Mouse (Mus musculus) CH12.LX (cell line): ENCODE measurements around the gene Actr1a.

Source experiments
- CTCF ChIP-seq, 2 experiments: IDR thresholded peaks in 1 of 2; conservative IDR thresholded peaks in 1 of 2; 2 replicates each; pipeline ENCODE4 v1.5.1; 2011 to 2012; ENCODE audit warnings: low read depth in 2 of 2, low read length in 2 of 2, improper control_type of control experiment in 1 of 2, inconsistent platforms in 1 of 2, mild to moderate bottlenecking in 1 of 2, moderate library complexity in 1 of 2
- NELFE ChIP-seq: IDR thresholded peaks from 2 replicates; pipeline ENCODE4 v1.6.1; 2011; ENCODE audit warnings: low read depth, low read length, improper control_type of control experiment

DNA sequence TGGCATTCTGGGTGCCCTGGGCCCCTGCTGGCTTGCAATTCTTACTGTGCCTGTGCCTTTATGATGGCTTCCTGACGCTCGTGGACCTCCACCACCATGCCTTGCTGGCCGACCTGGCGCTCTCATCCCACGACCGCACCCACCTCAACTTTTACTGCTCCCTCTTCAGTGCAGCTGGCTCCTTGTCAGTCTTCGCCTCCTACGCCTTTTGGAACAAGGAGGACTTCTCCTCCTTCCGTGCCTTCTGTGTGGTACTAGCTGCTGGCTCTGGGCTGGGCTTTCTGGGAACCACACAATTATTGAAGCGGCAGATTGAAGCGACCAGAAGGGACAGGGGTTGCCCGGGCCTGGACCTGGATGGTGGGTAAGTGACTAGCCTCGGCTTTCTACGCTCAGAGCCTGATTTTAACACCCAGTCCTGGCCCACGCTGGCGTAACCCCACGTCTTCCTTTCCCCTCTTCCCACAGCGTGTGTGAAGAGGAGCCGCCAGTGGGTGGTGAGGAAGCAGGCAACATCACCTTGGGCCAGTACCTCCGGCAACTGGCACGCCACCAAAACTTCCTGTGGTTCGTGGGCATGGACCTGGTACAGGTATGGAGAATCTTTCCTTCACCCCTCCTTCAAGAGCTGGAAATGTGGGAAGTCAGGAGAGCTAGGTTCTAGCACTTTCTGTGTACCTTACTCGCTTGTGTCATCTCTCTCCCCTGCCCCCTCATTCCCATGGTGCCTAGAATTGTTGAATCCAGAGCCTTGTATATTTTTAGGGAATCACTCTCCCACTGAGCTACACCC lies 27.6 kb downstream of the Actr1a start:
- TF ChIP-seq NELFE (no peak), CTCF (conservative IDR thresholded peaks at IDR 0.05 in 1 of 2, IDR thresholded peaks at IDR 0.05 in 1 of 2; ENCODE audit: low read depth in 2 of 2, low read length in 2 of 2) (no peak)
